Mouse (Mus musculus): ENCODE measurements around the gene 1700020N15Rik.
"Not testable (repeated sequence)": the region's sequence is repeated elsewhere in the genome, so short reads cannot be mapped to it uniquely, and the experiment has no call there.

Gene 1700020N15Rik
- long read RNA-seq, experiment 1, result 0 reads
- long read RNA-seq, experiment 2, result 0 reads

DNA sequence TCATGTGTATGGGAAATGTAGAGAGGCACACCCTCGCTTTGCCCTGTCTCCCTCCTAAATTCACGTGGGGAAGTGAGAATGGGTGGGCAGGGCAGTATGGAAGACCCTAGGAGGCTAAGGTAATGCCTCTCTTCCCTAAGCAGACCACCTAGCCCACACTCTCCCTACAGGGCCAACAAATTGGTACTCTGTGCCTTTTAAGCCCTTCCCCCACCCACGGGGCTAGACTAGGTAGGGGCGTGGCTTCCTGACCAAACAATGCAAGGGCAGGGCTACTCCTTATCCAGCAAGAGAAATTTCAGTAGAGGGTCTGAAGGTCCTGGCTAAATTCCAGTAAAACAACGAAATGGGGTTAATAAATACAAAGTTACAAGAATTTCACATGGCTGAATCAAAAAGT, at the start of gene 1700020N15Rik:
Gene 1700020N15Rik (plus strand): TSS at position 301 of the 400 bp plus-strand sequence.
- intact Hi-C loops (cut with DNase I), result not testable (repeated sequence)

DNA sequence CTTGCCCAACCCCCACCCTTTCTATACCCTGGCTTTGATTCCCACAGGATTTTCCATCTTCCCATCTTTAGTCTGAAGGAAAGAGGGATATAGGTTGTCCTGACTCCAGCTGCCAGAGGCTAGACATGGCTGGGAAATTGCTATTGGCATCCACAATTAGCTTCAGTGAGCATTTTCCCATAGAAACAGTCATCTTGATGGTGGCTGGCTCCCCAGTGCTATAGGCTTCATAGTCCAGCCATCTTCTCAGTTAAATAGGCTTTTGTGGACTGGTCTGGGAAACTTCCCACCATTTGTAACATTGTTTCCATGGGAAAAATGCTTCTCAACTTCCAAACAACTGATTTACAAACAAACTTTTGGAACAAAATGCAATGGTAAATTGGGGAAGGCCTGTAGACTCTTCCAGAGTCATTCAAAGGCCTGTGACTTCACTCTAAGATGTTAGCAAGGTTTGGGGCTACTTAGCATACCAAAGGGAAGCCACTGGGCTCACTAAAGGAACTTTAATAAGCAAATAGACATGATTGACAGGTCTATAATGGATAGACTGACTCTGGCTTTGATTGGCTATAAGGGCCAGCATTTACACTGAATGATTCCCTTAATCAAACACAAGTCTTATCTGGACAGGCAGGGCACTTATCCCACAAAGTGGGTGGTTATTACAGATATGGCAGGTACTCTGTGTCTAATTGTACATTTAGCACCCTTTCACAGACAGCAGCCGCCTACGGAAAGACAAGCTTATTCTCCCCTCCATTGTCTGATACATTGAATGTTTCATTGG, 31.9 kb downstream of the 1700020N15Rik start:
- intact Hi-C loops (cut with DNase I), result no loop called here

Measured in adrenal gland (tissue).